Mouse (Mus musculus) left cerebral cortex, postnatal 25 days (tissue): ENCODE data around the gene Kynu. TPM values are rescaled to one million over a fixed set of nuclear protein-coding genes. Genes with fewer than 3 reads are reported as not detected.

ENCODE experiments used
- DNase-seq, 2 experiments: peaks; one replicate each; pipeline ENCODE4 v3.0.0; 2022; ENCODE audit warnings: low spot score in 2 of 2, mixed read lengths in 1 of 2
- intact Hi-C: fragments of 180-260 bp; cut with DNase I; formaldehyde crosslinking; loops from one replicate; pipeline ENCODE4 v1.15.1; 2025
- total RNA-seq, 2 experiments: library from RNA; stranded (reverse); gene quantifications; 2 replicates each; pipeline ENCODE4 v1.2.3; 2021

The Kynu gene
- total RNA-seq, 2 experiments from 2014 or later = 0.11 to 0.21 TPM

DNA sequence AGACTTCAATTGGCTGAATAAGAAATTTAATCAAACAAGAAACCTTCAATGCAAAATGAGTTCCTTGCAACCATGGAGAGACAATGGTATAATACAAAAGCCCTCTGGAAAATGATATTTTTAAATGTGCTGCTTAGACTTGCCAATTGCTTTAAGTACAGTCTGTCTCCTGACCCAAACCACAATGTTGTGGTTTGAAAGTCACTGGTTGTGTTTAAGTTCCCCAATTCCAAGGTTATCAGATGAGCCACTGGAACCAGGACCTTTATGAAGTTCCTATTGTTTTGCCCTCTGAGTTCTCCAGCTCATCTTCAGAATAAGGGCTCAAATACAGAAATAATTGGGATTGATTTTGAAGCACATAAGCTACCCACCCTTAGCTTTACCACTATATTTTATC is 76.7 kb downstream of the Kynu start:
- DNase-seq = no peak
- intact Hi-C loops = no loop called here

DNA sequence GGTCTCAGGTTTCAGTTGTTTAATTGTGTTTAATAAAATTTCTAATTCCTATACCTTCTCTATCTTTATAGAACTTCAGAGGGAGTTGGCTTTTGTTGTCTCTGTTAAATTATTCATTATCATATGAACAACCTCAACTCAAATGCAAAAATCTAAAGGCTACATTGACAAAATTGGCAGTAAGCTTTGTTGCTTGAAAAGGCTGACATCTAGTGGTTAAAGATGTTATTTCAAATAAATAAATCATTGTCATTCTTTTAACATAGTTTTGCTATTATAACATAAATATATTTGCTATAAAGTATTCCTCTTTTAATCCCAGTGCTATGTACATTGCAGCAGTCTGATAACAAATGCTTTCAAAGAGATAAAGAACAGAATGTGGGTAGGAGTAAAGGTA is 81.4 kb downstream of the Kynu start:
- no peak for DNase-seq
- intact Hi-C loops = no loop called here

DNA sequence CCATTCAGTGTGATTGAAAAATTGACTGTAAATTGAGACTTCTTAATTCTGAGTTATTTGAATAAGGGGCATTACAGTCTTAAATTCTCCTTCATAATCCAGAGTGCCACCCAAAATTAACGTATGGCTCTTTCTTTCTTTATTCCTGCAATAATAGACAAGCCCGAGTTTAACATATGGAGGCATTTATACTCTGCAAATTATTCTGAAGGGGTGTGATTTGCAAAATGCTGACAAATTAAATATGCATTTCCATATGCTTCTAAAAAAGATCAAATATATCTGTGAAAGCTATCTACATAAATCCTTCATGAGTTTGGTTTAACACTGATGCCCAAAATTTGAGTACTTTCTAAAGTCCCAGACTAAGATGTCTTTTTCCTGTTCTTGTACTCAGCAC is 91.8 kb downstream of the Kynu start:
- DNase-seq = peak in 1 of 2 experiments; percentile 47
- intact Hi-C loops = no loop called here

DNA sequence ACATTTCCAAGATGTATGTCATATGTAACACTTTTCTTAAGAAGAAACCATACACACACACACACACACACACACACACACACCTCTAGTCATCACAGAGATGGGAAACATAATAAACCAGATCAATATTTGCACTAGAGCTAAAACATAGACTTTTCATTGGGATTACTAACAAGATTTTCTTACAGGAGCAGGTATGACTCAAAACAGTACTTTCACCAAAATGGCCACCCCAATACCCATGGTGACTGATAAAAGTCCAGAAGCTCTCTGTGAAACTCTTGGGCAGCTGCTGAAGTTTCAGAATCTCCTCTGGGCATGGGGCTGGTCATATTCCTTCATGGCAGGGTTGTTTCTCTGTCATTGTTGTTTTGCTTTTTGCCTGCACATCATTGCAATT is 114.5 kb downstream of the Kynu start:
- no peak for DNase-seq
- intact Hi-C loops = no loop called here

DNA sequence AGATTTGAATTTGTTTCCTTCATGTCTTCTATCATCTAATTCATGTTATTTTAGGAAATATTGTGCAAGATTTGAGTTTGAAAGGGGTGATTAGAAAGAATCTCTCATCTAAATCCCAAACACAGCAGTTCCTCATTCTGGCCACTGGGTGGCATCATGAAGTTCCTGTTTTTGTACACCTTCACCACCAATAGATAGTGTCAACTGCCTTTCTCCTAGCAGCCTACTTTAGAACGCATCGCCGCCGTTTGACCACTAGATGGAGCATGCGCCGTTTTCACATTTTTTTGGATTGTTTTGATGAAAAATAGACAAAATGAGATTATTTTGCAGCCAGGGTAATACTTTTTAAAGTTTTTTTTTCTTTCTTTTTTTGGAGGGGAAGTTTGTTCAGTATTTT is 118.5 kb downstream of the Kynu start:
- DNase-seq = peak; percentile 57 to 83
- intact Hi-C loops = loop anchor here (5.0 kb wide), 1 partner anchor 229 kb away; no protein-coding TSS in a partner anchor

DNA sequence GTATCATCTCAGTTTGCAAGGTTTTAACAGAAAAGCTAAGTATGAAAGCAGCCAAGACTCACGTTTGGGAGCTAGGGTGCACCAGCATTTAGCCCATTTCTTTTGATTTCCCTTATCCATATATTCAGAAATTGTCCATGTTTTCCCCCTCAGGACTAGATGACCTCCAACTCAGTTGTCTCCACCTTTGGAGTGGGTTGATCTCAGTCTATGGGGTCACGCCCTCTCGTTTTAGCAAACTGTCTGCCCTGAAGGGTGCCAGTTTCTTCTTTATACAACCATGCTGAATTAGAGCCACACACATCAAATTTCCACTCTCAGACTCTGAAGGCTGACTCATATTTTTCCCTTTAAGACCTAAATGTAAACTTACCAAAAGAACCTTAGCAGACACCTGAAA is 119.0 kb downstream of the Kynu start:
- intact Hi-C loops = loop anchor here (5.0 kb wide), 1 partner anchor 228 kb away; no protein-coding TSS in a partner anchor
- no peak for DNase-seq

DNA sequence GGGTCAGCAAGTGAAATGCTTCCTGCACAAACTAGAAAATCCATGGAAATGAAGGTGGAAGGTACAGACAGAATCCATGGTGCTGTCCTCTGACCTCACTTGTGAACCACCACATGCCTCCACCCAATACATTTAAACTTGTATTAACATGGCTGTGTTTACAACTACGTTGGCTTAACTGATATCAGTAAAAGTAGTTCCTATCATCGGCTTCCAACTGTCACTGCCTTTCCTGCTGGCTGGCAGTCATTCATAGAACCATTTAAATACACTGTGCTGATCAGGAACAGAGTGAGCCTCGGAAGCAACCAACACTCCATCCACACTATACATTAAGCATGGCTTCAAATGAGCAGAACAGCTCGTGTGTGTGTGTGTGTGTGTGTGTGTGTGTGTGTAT is 120.1 kb downstream of the Kynu start:
- DNase-seq = no peak
- intact Hi-C loops = no loop called here

DNA sequence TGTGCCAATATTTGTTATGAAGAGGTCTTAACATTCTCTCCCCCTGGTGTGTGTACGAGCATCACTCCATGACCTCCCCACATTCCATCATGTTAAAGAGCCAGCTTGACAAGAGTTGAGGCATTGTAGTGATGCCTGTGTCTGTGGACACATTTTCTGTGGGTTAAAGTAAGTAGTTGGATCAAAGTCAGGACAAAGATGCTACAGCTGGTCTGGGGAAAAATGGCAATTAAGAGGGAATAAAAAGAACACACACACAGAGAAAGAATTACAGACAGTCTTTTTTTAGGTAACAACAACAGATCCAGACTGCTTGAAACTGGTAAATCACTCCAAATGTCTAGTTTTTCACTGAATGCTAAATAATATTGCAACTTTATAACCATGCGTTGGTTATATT is 135.3 kb downstream of the Kynu start:
- intact Hi-C loops = no loop called here
- DNase-seq = peak in 1 of 2 experiments; percentile 27

DNA sequence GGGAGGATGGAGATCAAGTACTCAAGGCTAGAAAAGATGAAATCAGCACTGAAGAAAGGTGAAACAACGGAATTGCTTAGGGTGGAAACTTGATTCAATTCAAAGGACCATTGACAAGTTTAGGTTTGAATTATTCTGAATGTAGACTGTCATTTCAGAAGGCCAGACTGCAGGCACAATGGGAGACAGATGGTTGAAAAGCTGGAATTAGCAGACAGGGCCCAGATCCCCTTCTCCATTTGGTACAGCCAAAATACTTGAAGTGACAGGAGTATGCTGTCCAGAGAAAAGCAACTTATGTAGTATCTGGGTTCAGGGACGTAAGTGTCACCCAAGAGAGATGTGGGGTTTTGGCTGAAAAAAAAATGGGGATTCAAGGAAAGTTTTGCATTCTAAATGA is 136.2 kb downstream of the Kynu start:
- intact Hi-C loops = no loop called here
- peak in 1 of 2 experiments; percentile 38 for DNase-seq

DNA sequence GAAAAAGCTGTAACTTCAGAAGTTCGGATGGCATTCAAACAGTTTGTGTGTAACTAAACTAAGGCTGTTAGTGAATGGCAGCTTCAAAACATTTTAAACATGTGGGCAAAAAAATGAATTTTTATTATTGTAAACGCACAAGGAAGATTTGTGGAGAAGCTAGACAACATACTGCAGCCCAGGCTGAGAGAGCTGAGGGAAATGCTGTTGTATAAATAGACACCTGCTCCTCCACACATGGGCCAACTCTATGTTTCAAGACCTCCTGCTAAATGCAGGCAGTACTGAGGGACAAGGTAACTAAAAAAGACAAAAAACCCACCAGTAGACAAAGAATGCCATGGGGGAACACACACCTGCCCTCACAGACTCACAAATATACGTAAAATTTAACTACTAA is 140.5 kb downstream of the Kynu start:
- no peak for DNase-seq

DNA sequence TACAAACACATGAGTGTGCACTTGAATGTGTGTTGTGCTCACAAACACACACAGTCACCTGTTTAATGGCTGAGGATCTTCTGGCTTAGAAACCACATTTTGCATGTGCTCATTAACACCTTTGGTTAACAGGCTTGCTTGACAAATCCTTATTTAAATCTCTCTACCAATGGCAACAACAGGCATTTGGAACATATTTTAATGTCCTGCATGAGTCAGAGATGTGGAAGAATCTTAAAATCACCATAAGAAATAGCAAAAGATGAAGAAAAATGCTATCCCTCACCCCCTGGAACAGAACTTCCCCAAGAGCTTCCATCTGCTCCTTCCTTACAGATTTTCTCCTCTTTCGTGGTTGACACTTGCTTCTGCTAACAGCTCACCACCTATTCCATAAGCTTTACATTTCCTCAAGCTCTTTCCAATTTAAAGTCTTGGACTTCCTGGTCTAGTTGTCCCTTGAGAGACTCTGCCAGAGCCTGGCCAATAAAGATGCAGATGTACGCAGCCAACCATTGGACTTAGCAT is 157.5 kb downstream of the Kynu start:
- peak in 1 of 2 experiments; percentile 78 for DNase-seq
- intact Hi-C loops = no loop called here

More for the DNA sequence above, 140.5 kb downstream of the Kynu start:
- intact Hi-C loops = no loop called here

DNA sequence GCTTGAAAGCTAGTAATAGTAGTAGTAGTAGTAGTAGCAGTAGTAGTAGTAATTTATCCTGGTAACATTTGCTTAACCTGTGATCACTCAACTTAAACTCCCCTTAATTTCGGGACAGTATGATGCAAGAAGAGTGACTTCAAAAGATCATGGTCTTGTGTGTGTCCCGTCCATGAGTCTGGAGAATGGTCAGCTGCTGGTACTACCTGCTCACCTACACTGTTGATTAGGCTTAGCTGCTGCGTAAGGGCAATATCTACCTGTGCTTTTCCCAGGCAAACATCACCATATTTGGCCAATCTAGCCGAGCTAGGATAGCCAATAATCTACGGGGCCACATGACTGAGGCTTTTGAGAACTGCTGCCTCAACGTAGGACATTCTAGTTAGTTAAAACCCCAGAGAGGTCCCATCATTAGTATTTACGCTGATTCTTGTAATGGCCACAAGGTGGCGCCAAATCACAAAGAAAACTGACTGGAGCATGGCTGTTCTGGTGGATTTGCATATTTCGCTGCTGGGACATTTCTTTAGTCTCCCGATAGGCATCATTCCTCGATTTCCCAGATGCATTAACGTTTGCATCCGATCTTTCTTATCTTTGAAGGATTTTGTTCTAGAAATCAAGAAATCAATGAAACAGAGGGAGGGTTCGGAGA is 167.4 kb downstream of the Kynu start:
- intact Hi-C loops = loop anchor here (1.0 to 2.0 kb wide), 2 partner anchors 128 to 180 kb away; no protein-coding TSS in a partner anchor
- DNase-seq = peak; percentile 75 to 83

DNA sequence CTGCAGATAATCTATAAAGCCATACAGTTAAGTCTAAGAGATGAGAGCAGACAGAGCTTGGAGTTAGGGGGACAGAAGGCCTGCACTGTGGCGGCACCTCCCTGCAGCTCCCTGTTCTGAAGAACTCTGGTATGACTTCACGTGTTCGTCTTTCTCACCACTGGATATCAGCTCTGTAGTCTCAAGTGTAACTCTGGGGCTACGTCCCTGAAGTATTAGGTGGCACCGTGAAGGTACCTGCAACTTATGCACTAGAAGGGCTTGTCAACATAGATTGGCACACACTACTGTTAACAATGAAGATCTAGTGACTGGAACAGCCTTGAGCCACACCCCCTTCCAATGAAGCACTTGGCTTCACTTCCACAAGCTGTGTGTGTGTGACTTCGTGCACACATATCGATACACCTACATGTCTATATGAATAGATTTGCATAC is 168.0 kb downstream of the Kynu start:
- intact Hi-C loops = loop anchor here (2.0 kb wide), 1 partner anchor 128 kb away; no protein-coding TSS in a partner anchor
- DNase-seq = peak in 1 of 2 experiments; percentile 20

DNA sequence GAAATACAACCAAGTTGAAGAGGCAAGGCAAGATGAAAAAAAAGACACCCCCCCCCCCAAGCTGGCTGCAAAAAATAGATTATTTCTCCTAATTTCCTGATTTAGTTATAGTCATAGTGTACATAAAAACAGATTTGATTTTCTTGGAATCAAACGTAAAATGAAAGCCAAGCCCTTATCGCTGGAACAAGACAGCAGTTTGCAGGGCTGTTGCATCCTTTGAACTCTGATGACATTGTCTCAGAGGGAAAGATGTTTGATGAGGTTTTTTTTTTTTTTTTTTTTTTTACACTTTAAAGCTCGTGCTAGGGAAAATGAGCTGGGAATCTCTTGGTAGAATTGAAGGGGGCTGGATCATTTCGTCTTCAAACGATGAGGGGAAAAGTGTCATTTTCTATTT is 172.1 kb downstream of the Kynu start:
- DNase-seq = no peak
- intact Hi-C loops = no loop called here

DNA sequence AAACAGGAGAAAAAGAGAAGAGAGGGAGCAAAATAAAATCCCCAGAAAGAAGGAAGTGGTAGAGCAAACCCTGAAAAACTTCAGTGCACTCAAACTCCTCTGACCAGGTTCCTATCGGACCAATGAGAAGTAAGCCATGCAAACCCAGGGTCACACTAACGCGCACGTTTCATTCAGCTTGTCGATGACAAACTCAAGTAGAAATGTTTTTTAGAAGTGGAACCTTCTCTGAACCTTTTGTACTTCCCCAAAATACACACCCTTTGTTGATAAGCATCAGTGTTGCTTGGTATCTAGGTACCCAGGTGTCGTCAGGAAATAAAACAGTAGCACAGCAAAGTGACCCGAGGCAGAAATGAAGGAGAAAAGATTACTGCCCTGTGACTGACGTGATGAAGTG is 172.6 kb downstream of the Kynu start:
- intact Hi-C loops = no loop called here
- DNase-seq = no peak

DNA sequence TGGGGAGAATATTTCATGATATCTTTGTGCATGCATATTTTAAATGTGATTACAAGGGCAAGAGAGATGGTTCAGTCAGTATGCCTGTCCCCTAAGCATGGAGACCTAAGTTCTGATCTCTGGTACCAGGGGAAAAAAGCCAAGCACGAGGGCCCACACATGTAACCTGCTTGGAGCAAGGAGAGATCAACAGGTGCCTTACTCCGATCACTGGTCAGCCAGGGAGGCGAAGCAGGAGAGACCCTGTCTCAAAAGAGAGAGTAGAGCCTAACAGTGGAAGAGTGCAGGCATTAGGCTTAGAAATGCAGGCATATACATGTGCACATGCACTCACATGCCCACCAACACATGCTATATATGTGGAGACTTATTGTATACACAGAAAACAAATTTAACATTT is 173.7 kb downstream of the Kynu start:
- intact Hi-C loops = no loop called here

More for the DNA sequence above, 173.7 kb downstream of the Kynu start:
- no peak for DNase-seq

Other genes with a start within 250 kb of the Kynu start
- gene Arhgap15, start 193.5 kb downstream of the Kynu start, total RNA-seq = 10 to 100 TPM; 10.3 to 10.5 TPM